Mouse (Mus musculus) kidney, embryonic 15.5 days (tissue): ENCODE measurements around the gene Slit2. TPM values are rescaled to one million over a fixed set of nuclear protein-coding genes. Genes with fewer than 3 reads are reported as not detected.
"Not testable (repeated sequence)": the region's sequence is repeated elsewhere in the genome, so short reads cannot be mapped to it uniquely, and the experiment has no call there.

Experiments used
- ATAC-seq: fragments of 200-750 bp; cut with Nextera tagmentation; replicated peaks from 2 replicates; pipeline ENCODE4 v1.8.0; 2017; ENCODE audit warnings: moderate TSS enrichment; ENCODE audit not compliant: low FRiP score
- H3K27ac ChIP-seq: fragments of 300-500 bp; sonication (generic); 2 replicates; pipeline ENCODE4 v1.5.1; 2015; ENCODE audit warnings: mild to moderate bottlenecking, inconsistent platforms
- H3K27me3 ChIP-seq: fragments of 300-500 bp; sonication (generic); 2 replicates; pipeline ENCODE4 v1.6.1; 2015; ENCODE audit warnings: inconsistent platforms
- H3K36me3 ChIP-seq: fragments of 300-500 bp; sonication (generic); 2 replicates; pipeline ENCODE4 v1.6.1; 2015; ENCODE audit warnings: inconsistent platforms
- H3K4me1 ChIP-seq: fragments of 300-500 bp; sonication (generic); 2 replicates; pipeline ENCODE4 v1.6.1; 2015; ENCODE audit warnings: inconsistent platforms
- H3K4me2 ChIP-seq: fragments of 300-500 bp; sonication (generic); 2 replicates; pipeline ENCODE4 v1.6.1; 2015; ENCODE audit warnings: moderate library complexity, mild to moderate bottlenecking, inconsistent platforms
- H3K4me3 ChIP-seq: fragments of 300-500 bp; sonication (generic); replicated peaks from 2 replicates; pipeline ENCODE4 v1.5.1; 2015; ENCODE audit warnings: mild to moderate bottlenecking, inconsistent platforms
- H3K9ac ChIP-seq: fragments of 300-500 bp; sonication (generic); 2 replicates; pipeline ENCODE4 v1.6.1; 2015; ENCODE audit warnings: mild to moderate bottlenecking, inconsistent platforms
- H3K9me3 ChIP-seq: fragments of 300-500 bp; sonication (generic); replicated peaks from 2 replicates; pipeline ENCODE4 v1.6.1; 2016; ENCODE audit warnings: inconsistent platforms
- WGBS: fragments of 180-500 bp; shearing (Covaris S2); methylation state at CpG from one replicate; pipeline ENCODE4 v1.1.7; 2015; ENCODE audit warnings: mixed read lengths; 5-methylcytosine and 5-hydroxymethylcytosine counted together
- polyA plus RNA-seq: library from polyadenylated mRNA; unstranded; fragments of >200 nt; fragmentation: Nextera tagmentation; extraction: Ambion mirVana; gene quantifications from 2 replicates; pipeline ENCODE4 v1.2.1, GENCODE M21; 2015

Gene Slit2
- polyA plus RNA-seq, 1 experiment from 2014 or later = 36.3 TPM

GRCm38 (mm10) chr5:48160829-48161228 lies 177.9 kb downstream of the Slit2 start:
- Histone ChIP-seq H3K27me3 (no peaks in the 10 kb centered on the region), H3K9ac (no peak overlapping the region), H3K4me1 (no peaks in the 10 kb centered on the region), H3K4me3 (no peak overlapping the region), H3K4me2 (no peak overlapping the region), H3K27ac (no peak overlapping the region), H3K9me3 (no peaks in the 10 kb centered on the region), H3K36me3 (no peaks in the 10 kb centered on the region)
- ATAC-seq = no peak
- WGBS = 73% methylated on average over 3 of the region's 3 CpGs

- Histone ChIP-seq H3K27me3 (no peaks in the 10 kb centered on the region), H3K4me2 (no peak overlapping the region), H3K9me3 (no peaks in the 10 kb centered on the region), H3K36me3 (no peaks in the 10 kb centered on the region), H3K4me1 (0 out of 2 replicates have a peak, but pooled peaks cover 3% of the 10 kb centered on the region), H3K4me3 (no peak overlapping the region), H3K27ac (no peak overlapping the region), H3K9ac (no peak overlapping the region)
- 52% methylated on average over 9 of the region's 9 CpGs for WGBS
- ATAC-seq = no peak
Observed at GRCm38 (mm10) chr5:48181646-48182302, 198.8 kb downstream of the Slit2 start.

- no peaks in the 10 kb centered on the region for H3K36me3 ChIP-seq
- ATAC-seq = no peak; the same call in 1 of the 2 replicates
- H3K9ac ChIP-seq = no peak overlapping the region
- H3K4me1 ChIP-seq = no peaks in the 10 kb centered on the region
- no peak overlapping the region for H3K4me2 ChIP-seq
- H3K9me3 ChIP-seq = no peaks in the 10 kb centered on the region
- H3K27me3 ChIP-seq = no peaks in the 10 kb centered on the region
- H3K4me3 ChIP-seq = no peak overlapping the region
- 73% methylated on average over 8 of the region's 8 CpGs for WGBS
- H3K27ac ChIP-seq = no peak overlapping the region
Observed at GRCm38 (mm10) chr5:48184358-48184757, 201.4 kb downstream of the Slit2 start.

GRCm38 (mm10) chr5:48187819-48188218 lies 204.9 kb downstream of the Slit2 start:
- H3K9me3 ChIP-seq = no peaks in the 10 kb centered on the region
- ATAC-seq = no peak
- H3K9ac ChIP-seq = no peak overlapping the region
- H3K4me2 ChIP-seq = no peak overlapping the region
- no peak overlapping the region for H3K4me3 ChIP-seq
- no peak overlapping the region for H3K27ac ChIP-seq
- no peaks in the 10 kb centered on the region for H3K27me3 ChIP-seq
- H3K36me3 ChIP-seq = no peaks in the 10 kb centered on the region
- 77% methylated on average over 4 of the region's 4 CpGs for WGBS
- H3K4me1 ChIP-seq = no peaks in the 10 kb centered on the region

- Histone ChIP-seq H3K9me3 (no peaks in the 10 kb centered on the region), H3K4me1 (no peaks in the 10 kb centered on the region), H3K27me3 (no peaks in the 10 kb centered on the region), H3K27ac (no peak overlapping the region), H3K36me3 (0 out of 2 replicates have a peak, but pooled peaks cover 6% of the 10 kb centered on the region), H3K4me2 (no peak overlapping the region), H3K4me3 (no peak overlapping the region), H3K9ac (no peak overlapping the region)
- ATAC-seq = no peak
Observed at GRCm38 (mm10) chr5:48199380-48199779, 216.4 kb downstream of the Slit2 start.

GRCm38 (mm10) chr5:48215248-48215647 lies 232.3 kb downstream of the Slit2 start:
- 87% methylated on average over 2 of the region's 2 CpGs for WGBS

GRCm38 (mm10) chr5:48219624-48220155 lies 236.8 kb downstream of the Slit2 start:
- H3K4me3 ChIP-seq = no peak overlapping the region
- no peak overlapping the region for H3K27ac ChIP-seq
- ATAC-seq = no peak
- 90% methylated on average over 10 of the region's 10 CpGs for WGBS
- H3K9ac ChIP-seq = no peak overlapping the region
- no peak overlapping the region for H3K4me2 ChIP-seq
- H3K9me3 ChIP-seq = no peaks in the 10 kb centered on the region
- no peaks in the 10 kb centered on the region for H3K27me3 ChIP-seq
- H3K4me1 ChIP-seq = no peaks in the 10 kb centered on the region
- H3K36me3 ChIP-seq = peaks cover 21% of the 10 kb centered on the region

More at GRCm38 (mm10) chr5:48215248-48215647, 232.3 kb downstream of the Slit2 start:
- no peaks in the 10 kb centered on the region for H3K27me3 ChIP-seq
- no peaks in the 10 kb centered on the region for H3K4me1 ChIP-seq
- no peak overlapping the region for H3K9ac ChIP-seq
- ATAC-seq = no peak
- H3K36me3 ChIP-seq = peaks cover 36% of the 10 kb centered on the region
- no peaks in the 10 kb centered on the region for H3K9me3 ChIP-seq
- no peak overlapping the region for H3K27ac ChIP-seq
- H3K4me2 ChIP-seq = no peak overlapping the region
- no peak overlapping the region for H3K4me3 ChIP-seq

GRCm38 (mm10) chr5:48225500-48225899 lies 242.6 kb downstream of the Slit2 start:
- Histone ChIP-seq H3K4me1 (no peaks in the 10 kb centered on the region), H3K9ac (no peak overlapping the region), H3K4me2 (no peak overlapping the region), H3K9me3 (no peaks in the 10 kb centered on the region), H3K27ac (no peak overlapping the region), H3K27me3 (no peaks in the 10 kb centered on the region), H3K4me3 (no peak overlapping the region), H3K36me3 (peaks cover 22% of the 10 kb centered on the region)
- WGBS = 69% methylated on average over 2 of the region's 2 CpGs
- ATAC-seq = no peak

- WGBS = 61% methylated on average over 6 of the region's 6 CpGs
- no peak overlapping the region for H3K4me3 ChIP-seq
- no peaks in the 10 kb centered on the region for H3K9me3 ChIP-seq
- H3K9ac ChIP-seq = no peak overlapping the region
- H3K4me2 ChIP-seq = no peak overlapping the region
- H3K4me1 ChIP-seq = no peaks in the 10 kb centered on the region
- H3K27ac ChIP-seq = no peak overlapping the region
- peaks cover 38% of the 10 kb centered on the region for H3K36me3 ChIP-seq
- H3K27me3 ChIP-seq = no peaks in the 10 kb centered on the region
- no peak; the same call in 1 of the 2 replicates for ATAC-seq
Observed at GRCm38 (mm10) chr5:48230430-48231080, 247.6 kb downstream of the Slit2 start.

GRCm38 (mm10) chr5:48234728-48235127 lies 251.8 kb downstream of the Slit2 start:
- Histone ChIP-seq H3K4me2 (no peak overlapping the region), H3K9me3 (no peaks in the 10 kb centered on the region), H3K27me3 (no peaks in the 10 kb centered on the region), H3K27ac (no peak overlapping the region), H3K4me1 (no peaks in the 10 kb centered on the region), H3K9ac (no peak overlapping the region), H3K36me3 (peaks cover 32% of the 10 kb centered on the region; the same call in 1 of the 2 replicates), H3K4me3 (no peak overlapping the region)
- WGBS = 67% methylated on average over 4 of the region's 4 CpGs
- no peak for ATAC-seq

- no peaks in the 10 kb centered on the region for H3K9me3 ChIP-seq
- 88% methylated on average over 6 of the region's 6 CpGs for WGBS
- no peak overlapping the region for H3K4me3 ChIP-seq
- no peaks in the 10 kb centered on the region for H3K4me1 ChIP-seq
- H3K36me3 ChIP-seq = peaks cover 31% of the 10 kb centered on the region; the same call in 1 of the 2 replicates
- no peaks in the 10 kb centered on the region for H3K27me3 ChIP-seq
- no peak for ATAC-seq
- H3K4me2 ChIP-seq = no peak overlapping the region
- H3K27ac ChIP-seq = no peak overlapping the region
- H3K9ac ChIP-seq = no peak overlapping the region
Observed at GRCm38 (mm10) chr5:48235270-48235669, 252.3 kb downstream of the Slit2 start.

GRCm38 (mm10) chr5:48240751-48241150 lies 257.8 kb downstream of the Slit2 start:
- not testable (repeated sequence) for H3K4me3 ChIP-seq, H3K27ac ChIP-seq, H3K9ac ChIP-seq, H3K27me3 ChIP-seq, H3K4me2 ChIP-seq, H3K9me3 ChIP-seq, H3K4me1 ChIP-seq
- peaks cover 16% of the 10 kb centered on the region; the same call in 1 of the 2 replicates for H3K36me3 ChIP-seq
- 39% methylated on average over 6 of the region's 6 CpGs for WGBS
- peak; percentile 46; the same call in 1 of the 2 replicates for ATAC-seq
